In the genomic region with DNA sequence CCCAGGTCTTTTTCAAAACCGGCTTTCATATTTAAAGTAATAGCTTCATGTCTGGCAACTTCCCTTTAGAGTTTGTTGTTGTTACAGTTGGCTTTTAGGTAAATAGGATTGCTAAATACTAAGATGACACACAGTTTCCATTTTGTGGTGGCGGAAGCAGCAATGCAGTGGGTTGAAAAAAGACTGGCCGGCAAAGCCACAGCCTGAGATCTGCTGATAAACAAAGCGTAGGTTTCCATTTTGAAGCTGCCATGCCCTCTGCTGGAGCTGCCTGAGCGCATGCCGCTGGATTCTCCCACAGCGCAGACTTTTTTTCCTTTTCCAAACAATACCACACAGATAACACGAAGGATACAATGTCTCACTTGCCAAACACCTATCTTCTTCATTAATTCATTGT, we compare ENCODE assay signal across 8 mouse cellular contexts. TPM values are rescaled to one million over a fixed set of nuclear protein-coding genes. Genes with fewer than 3 reads are reported as not detected.
DNase-seq lines count a peak whose midpoint lies in the region; ATAC-seq and TF ChIP-seq lines count a peak whose summit lies in the region.

No protein-coding gene starts in this region.

- H3K4me1 ChIP-seq in embryonic facial prominence, embryonic 14.5 days (ENCODE audit: control insufficient read depth, insufficient read depth, low read length), result 0 out of 2 replicates have a peak, but pooled peaks cover 7% of the 10 kb centered on the region
- H3K4me1 ChIP-seq in heart, embryonic 10.5 days, result 0 out of 2 replicates have a peak, but pooled peaks cover 7% of the 10 kb centered on the region
- H3K4me1 ChIP-seq in kidney, embryonic 15.5 days, result peaks cover 17% of the 10 kb centered on the region
- no peaks in the 10 kb centered on the region; the same call in none of the 2 replicates for H3K4me1 ChIP-seq in liver, adult 2 months (ENCODE audit: control insufficient read depth, insufficient read depth, low read length)
- no peaks in the 10 kb centered on the region for H3K4me1 ChIP-seq in stomach, embryonic 14.5 days (ENCODE audit: control insufficient read depth, insufficient read depth, low read length)

- no peaks in the 10 kb centered on the region for H3K9me3 ChIP-seq in embryonic facial prominence, embryonic 14.5 days (ENCODE audit: control insufficient read depth, low read length)
- no peaks in the 10 kb centered on the region for H3K9me3 ChIP-seq in heart, embryonic 10.5 days
- no peaks in the 10 kb centered on the region for H3K9me3 ChIP-seq in kidney, embryonic 15.5 days (replicated peaks)
- no peaks in the 10 kb centered on the region for H3K9me3 ChIP-seq in stomach, embryonic 14.5 days (ENCODE audit: control insufficient read depth, low read depth, low read length)

- H3K27me3 ChIP-seq in embryonic facial prominence, embryonic 14.5 days (replicated peaks; ENCODE audit: control insufficient read depth, insufficient read depth, low read length), result no peaks in the 10 kb centered on the region
- H3K27me3 ChIP-seq in heart, embryonic 10.5 days (ENCODE audit: insufficient read depth, poor library complexity, severe bottlenecking), result no peaks in the 10 kb centered on the region
- H3K27me3 ChIP-seq in kidney, embryonic 15.5 days, result no peaks in the 10 kb centered on the region
- H3K27me3 ChIP-seq in liver, adult 2 months (ENCODE audit: control insufficient read depth, insufficient read depth, low read length), result peaks cover 4% of the 10 kb centered on the region; the same call in 1 of the 2 replicates
- H3K27me3 ChIP-seq in stomach, embryonic 14.5 days (ENCODE audit: control insufficient read depth, insufficient read depth, low read length), result no peaks in the 10 kb centered on the region

- peak overlapping the region; percentile 23 for H3K4me3 ChIP-seq in embryonic facial prominence, embryonic 14.5 days (ENCODE audit: low read depth, low read length)
- H3K4me3 ChIP-seq in heart, embryonic 10.5 days, result peak overlapping the region; percentile 45
- H3K4me3 ChIP-seq in kidney, embryonic 15.5 days (replicated peaks), result no peak overlapping the region
- no peak overlapping the region for H3K4me3 ChIP-seq in liver, adult 2 months (ENCODE audit: insufficient read depth, low read depth, low read length)
- no peak overlapping the region for H3K4me3 ChIP-seq in stomach, embryonic 14.5 days (ENCODE audit: low read depth, low read length)

- H3K79me2 ChIP-seq in liver, adult 2 months (ENCODE audit: control insufficient read depth, insufficient read depth, low read length), result no peaks in the 10 kb centered on the region

- H3K9ac ChIP-seq in embryonic facial prominence, embryonic 14.5 days (ENCODE audit: low read depth, low read length), result peak overlapping the region; percentile 47; the same call in 1 of the 2 replicates
- no peak overlapping the region for H3K9ac ChIP-seq in kidney, embryonic 15.5 days
- no peak overlapping the region for H3K9ac ChIP-seq in liver, adult 2 months (ENCODE audit: low read depth, low read length)
- no peak overlapping the region for H3K9ac ChIP-seq in stomach, embryonic 14.5 days (replicated peaks; ENCODE audit: low read depth, low read length)

- peak overlapping the region; percentile 55 for H3K4me2 ChIP-seq in embryonic facial prominence, embryonic 14.5 days (ENCODE audit: low read depth, low read length)
- peak overlapping the region; percentile 39 for H3K4me2 ChIP-seq in kidney, embryonic 15.5 days
- H3K4me2 ChIP-seq in stomach, embryonic 14.5 days (replicated peaks; ENCODE audit: low read depth, low read length), result peak overlapping the region; percentile 41

- no peak for TF ChIP-seq POLR2A in liver, adult 2 months (IDR thresholded peaks at IDR 0.05; ENCODE audit: extremely low read depth, insufficient read depth, low read length)

- H3K36me3 ChIP-seq in embryonic facial prominence, embryonic 14.5 days (ENCODE audit: control insufficient read depth, insufficient read depth, low read length), result peaks cover 4% of the 10 kb centered on the region
- H3K36me3 ChIP-seq in heart, embryonic 10.5 days, result peaks cover 3% of the 10 kb centered on the region; the same call in 1 of the 2 replicates
- no peaks in the 10 kb centered on the region for H3K36me3 ChIP-seq in kidney, embryonic 15.5 days
- H3K36me3 ChIP-seq in liver, adult 2 months (ENCODE audit: control insufficient read depth, insufficient read depth, low read length), result 0 out of 2 replicates have a peak, but pooled peaks cover 1% of the 10 kb centered on the region
- H3K36me3 ChIP-seq in stomach, embryonic 14.5 days (ENCODE audit: control insufficient read depth, insufficient read depth, low read length), result peaks cover 3% of the 10 kb centered on the region; the same call in 1 of the 2 replicates

- WGBS in embryonic facial prominence, embryonic 14.5 days, result 1% methylated on average over 8 of the region's 8 CpGs
- 3% methylated on average over 8 of the region's 8 CpGs for WGBS in heart, embryonic 10.5 days
- 4% methylated on average over 8 of the region's 8 CpGs for WGBS in kidney, embryonic 15.5 days
- 3% methylated on average over 8 of the region's 8 CpGs for WGBS in liver, adult 2 months
- WGBS in stomach, embryonic 14.5 days, result 2% methylated on average over 8 of the region's 8 CpGs

- TF ChIP-seq CTCF in liver, adult 2 months (IDR thresholded peaks at IDR 0.05; ENCODE audit: low read depth, low read length), result peak; percentile 91

- DNase-seq in 416B (ENCODE audit: low read depth), result peak; percentile 100
- DNase-seq in adrenal gland, postnatal 14 days, result peak; percentile 86
- DNase-seq in embryonic facial prominence, embryonic 14.5 days (ENCODE audit: low spot score), result peak; percentile 91
- DNase-seq in heart, embryonic 10.5 days (ENCODE audit: low spot score), result peak; percentile 83
- peak; percentile 53 for DNase-seq in liver, adult 2 months (ENCODE audit: extremely low read depth, low read depth, low spot score)

- ATAC-seq in embryonic facial prominence, embryonic 14.5 days (ENCODE audit: low read depth), result no peak
- ATAC-seq in kidney, embryonic 15.5 days (replicated peaks; ENCODE audit: low FRiP score), result no peak
- ATAC-seq in monocyte, adult 5-6 weeks (replicated peaks; ENCODE audit: insufficient number of reproducible peaks, low FRiP score, low TSS enrichment, poor library complexity, severe bottlenecking), result peak; percentile 72
- ATAC-seq in stomach, embryonic 14.5 days (ENCODE audit: insufficient number of reproducible peaks, insufficient read depth, low FRiP score, low read depth), result no peak

- H3K27ac ChIP-seq in embryonic facial prominence, embryonic 14.5 days (replicated peaks; ENCODE audit: low read depth, low read length), result no peak overlapping the region
- peak overlapping the region; percentile 42 for H3K27ac ChIP-seq in heart, embryonic 10.5 days
- H3K27ac ChIP-seq in kidney, embryonic 15.5 days, result no peak overlapping the region
- H3K27ac ChIP-seq in liver, adult 2 months (replicated peaks; ENCODE audit: insufficient read depth, low read depth, low read length), result no peak overlapping the region
- no peak overlapping the region for H3K27ac ChIP-seq in stomach, embryonic 14.5 days (ENCODE audit: low read length)

RNA-seq across cellular contexts. Expression of gene Rgs2, which starts 2.6 kb away (rescaled TPM):
- total RNA-seq in adrenal gland, postnatal 14 days (2021), result 381 and 470 TPM in 2 replicates
- polyA plus RNA-seq in embryonic facial prominence, embryonic 14.5 days (2014; fragmentation: Nextera tagmentation; extraction: Ambion mirVana), result 49.2 and 52.4 TPM in 2 replicates
- polyA plus RNA-seq in heart, embryonic 10.5 days (2016; fragmentation: Nextera tagmentation; extraction: Ambion mirVana), result 14.8 and 23.8 TPM in 2 replicates
- 32.1 and 41.6 TPM in 2 replicates for polyA plus RNA-seq in kidney, embryonic 15.5 days (2015; fragmentation: Nextera tagmentation; extraction: Ambion mirVana)
- total RNA-seq in liver, adult 2 months (2014; rRNA removed), result 2.6 and 3.2 TPM in 2 replicates
- polyA plus RNA-seq in liver, adult 2 months (2012; rRNA removed), result 0.45 and 0.55 TPM in 2 replicates
- total RNA-seq in monocyte, adult 5-6 weeks (2017), result 463 to 869 TPM (median 773 TPM) in 3 replicates
- polyA plus RNA-seq in stomach, embryonic 14.5 days (2014; fragmentation: Nextera tagmentation; extraction: Ambion mirVana), result 66.5 and 67.3 TPM in 2 replicates

Comparison
In these comparisons a context has a peak if more than half of its experiments do, and no peak if none do; other contexts are left out.
1. H3K4me3 ChIP-seq: peak in embryonic facial prominence, embryonic 14.5 days (single experiment) and heart, embryonic 10.5 days (single experiment); none in kidney, embryonic 15.5 days (single experiment), liver, adult 2 months (single experiment) and stomach, embryonic 14.5 days (single experiment).
2. RNA of gene Rgs2, which starts 2.6 kb away (polyA plus RNA-seq): 66.5 to 67.3 TPM in stomach, embryonic 14.5 days, 49.2 to 52.4 TPM in embryonic facial prominence, embryonic 14.5 days, 32.1 to 41.6 TPM in kidney, embryonic 15.5 days and 14.8 to 23.8 TPM in heart, embryonic 10.5 days; 0.45 to 0.55 TPM in liver, adult 2 months; every median in the first group is over 10 times any median in the second.
3. Peak in every context shown above with its lines, with median percentiles within 50 percentile points of each other: DNase-seq and H3K4me2 ChIP-seq.